Mouse (Mus musculus): ENCODE data around the gene Olfr1375. TPM values are rescaled to one million over a fixed set of nuclear protein-coding genes. Genes with fewer than 3 reads are reported as not detected.

Gene Olfr1375
- total RNA-seq, 2 experiments from 2014 or later: not detected

DNA sequence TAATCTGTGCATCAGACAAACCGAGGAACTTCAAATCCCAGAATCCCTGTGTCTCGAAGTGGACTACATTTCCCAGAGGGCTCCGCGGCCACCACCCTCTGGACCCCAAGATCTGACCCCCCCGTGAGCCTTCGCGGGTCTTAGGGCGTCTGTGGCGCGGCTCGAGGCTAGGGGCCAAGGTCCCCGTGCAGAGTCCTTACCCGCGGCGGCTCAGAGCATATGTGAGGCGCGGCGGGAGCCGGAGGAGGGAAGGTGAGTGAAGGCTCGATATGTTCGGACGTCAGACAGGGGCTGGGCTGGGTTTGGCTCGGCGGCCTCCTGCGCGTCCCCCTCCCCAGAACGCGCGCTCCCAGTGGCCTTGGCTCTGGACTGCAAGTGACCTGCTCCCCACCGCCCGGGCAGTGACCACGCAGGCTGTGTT, 11.3 kb downstream of the Olfr1375 start, which contains the start of gene Zfp354a:
Gene Zfp354a (plus strand): TSS at position 107 of the 421 bp plus-strand sequence.
- intact Hi-C loops (cut with DNase I): loop anchor here (1.0 to 5.0 kb wide), 2 partner anchors 128 to 232 kb away; partner anchors contain the start of genes Zfp354b and Zfp354c
- TF ChIP-seq CTCF (IDR thresholded peaks at IDR 0.05): peak; percentile 5; the same call in 1 of the 2 replicates
- peak; percentile 84 for DNase-seq
- Histone ChIP-seq H3K27ac (peak within 1 kb of the TSS; percentile 86), H3K4me3 (peak within 1 kb of the TSS; percentile 91)

- Histone ChIP-seq H3K27ac (peak overlapping the region; percentile 86), H3K4me3 (peak overlapping the region; percentile 91)
- no peak for DNase-seq
- intact Hi-C loops (cut with DNase I): loop anchor here (1.0 to 5.0 kb wide), 2 partner anchors 128 to 232 kb away; partner anchors contain the start of genes Zfp354b and Zfp354c
- no peak for TF ChIP-seq CTCF (IDR thresholded peaks at IDR 0.05)
These were observed 11.7 kb downstream of the Olfr1375 start for GRCm38 (mm10) chr11:51059640-51060039.

DNA sequence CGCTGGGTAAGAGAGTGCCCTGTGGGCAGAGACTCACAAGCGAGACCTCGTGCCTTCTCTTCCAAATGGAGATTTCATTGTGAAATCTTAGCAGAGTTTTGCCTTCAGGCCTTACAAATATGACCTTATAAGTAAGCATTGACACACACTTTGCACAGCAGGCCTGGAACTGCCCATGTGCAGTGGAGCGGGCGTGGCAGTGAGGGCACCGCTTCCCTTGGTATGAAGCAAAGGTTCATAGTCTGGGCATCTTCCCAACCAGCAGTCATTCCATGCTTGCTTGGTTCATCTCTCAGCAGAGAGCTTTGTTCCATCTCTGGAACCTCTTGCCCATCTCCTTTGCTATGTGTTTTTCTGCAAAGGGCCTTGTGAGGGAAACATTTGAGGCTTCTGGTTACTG, 13.1 kb downstream of the Olfr1375 start:
- Histone ChIP-seq H3K27ac (no peak overlapping the region), H3K4me3 (no peak overlapping the region)
- TF ChIP-seq CTCF (IDR thresholded peaks at IDR 0.05): no peak
- intact Hi-C loops (cut with DNase I): no loop called here
- no peak for DNase-seq

- TF ChIP-seq CTCF (IDR thresholded peaks at IDR 0.05): no peak
- Histone ChIP-seq H3K27ac (no peak overlapping the region), H3K4me3 (no peak overlapping the region)
- intact Hi-C loops (cut with DNase I): no loop called here
- DNase-seq: no peak
These were observed 15.4 kb downstream of the Olfr1375 start for GRCm38 (mm10) chr11:51063276-51063675.

GRCm38 (mm10) chr11:51063841-51064240, 15.9 kb downstream of the Olfr1375 start:
- Histone ChIP-seq H3K4me3 (no peak overlapping the region), H3K27ac (no peak overlapping the region)
- DNase-seq: no peak
- no peak for TF ChIP-seq CTCF (IDR thresholded peaks at IDR 0.05)
- intact Hi-C loops (cut with DNase I): no loop called here

- intact Hi-C loops (cut with DNase I): no loop called here
- Histone ChIP-seq H3K27ac (no peak overlapping the region), H3K4me3 (no peak overlapping the region)
- no peak for TF ChIP-seq CTCF (IDR thresholded peaks at IDR 0.05)
- no peak for DNase-seq
These were observed 36.6 kb downstream of the Olfr1375 start for GRCm38 (mm10) chr11:51084527-51084926.

- intact Hi-C loops (cut with DNase I): no loop called here
- H3K27ac ChIP-seq: no peak overlapping the region
- no peak for DNase-seq
- no peak for TF ChIP-seq CTCF (IDR thresholded peaks at IDR 0.05)
- H3K4me3 ChIP-seq: no peak overlapping the region
These were observed 37.4 kb downstream of the Olfr1375 start for GRCm38 (mm10) chr11:51085269-51085668.

Other genes starting within 250 kb of the Olfr1375 start
- 1 to 10 TPM; 3.6 to 4.5 TPM for gene Zfp354c, start 220.4 kb upstream of the Olfr1375 start, total RNA-seq (2021)
- gene Zfp879, start 206.6 kb upstream of the Olfr1375 start, total RNA-seq (2021): 1 to 10 TPM; 1.6 to 2.6 TPM
- gene Grm6, start 197.4 kb upstream of the Olfr1375 start, total RNA-seq (2021): not detected
- gene Zfp454, start 160.5 kb upstream of the Olfr1375 start, total RNA-seq (2021): 1 to 10 TPM; 1.9 to 3.2 TPM
- 1 to 10 TPM; 4.4 to 5.5 TPM for gene Zfp2, start 131.9 kb upstream of the Olfr1375 start, total RNA-seq (2021)
- 1 to 10 TPM; 1.9 to 2.4 TPM for gene Zfp354b, start 116.5 kb upstream of the Olfr1375 start, total RNA-seq (2021)
- not detected for gene 4933414I15Rik, start 104.3 kb upstream of the Olfr1375 start, total RNA-seq (2021)
- not detected for gene Prop1, start 94.3 kb upstream of the Olfr1375 start, total RNA-seq (2021)
- not detected for gene Olfr1378, start 81.6 kb upstream of the Olfr1375 start, total RNA-seq (2021)
- gene Olfr1377, start 66.1 kb upstream of the Olfr1375 start, total RNA-seq (2021): not detected
- gene Olfr51, start 44.5 kb upstream of the Olfr1375 start, total RNA-seq (2021): not detected
- gene Olfr54, start 33.9 kb upstream of the Olfr1375 start, total RNA-seq (2021): not detected
- 1 to 10 TPM; 4.2 to 4.5 TPM for gene Zfp354a, start 11.1 kb downstream of the Olfr1375 start, total RNA-seq (2021)
- not detected for gene Gm12569, start 172.4 kb downstream of the Olfr1375 start, total RNA-seq (2021)
- 10 to 100 TPM; 43.9 to 61.7 TPM for gene Clk4, start 213.6 kb downstream of the Olfr1375 start, total RNA-seq (2021)
- gene BC049762, start 214.9 kb downstream of the Olfr1375 start, total RNA-seq (2021): not detected
- 1 to 10 TPM; 1.1 to 1.8 TPM for gene Col23a1, start 241.8 kb downstream of the Olfr1375 start, total RNA-seq (2021)